Mouse (Mus musculus) left cerebral cortex, adult 2 months (tissue): ENCODE results near the gene Muc13. TPM values are rescaled to one million over a fixed set of nuclear protein-coding genes. Genes with fewer than 3 reads are reported as not detected.

ENCODE experiments used
- DNase-seq, 2 experiments: peaks; one replicate each; pipeline ENCODE4 v3.0.0; 2021 to 2022; ENCODE audit warnings: low spot score in 2 of 2, mixed read lengths in 1 of 2; ENCODE audit errors: extremely low spot score in 1 of 2
- H3K27ac ChIP-seq: fragments of 200-600 bp; 2 replicates; pipeline ENCODE4 v1.8.1; 2022
- H3K4me3 ChIP-seq: fragments of 200-600 bp; 2 replicates; pipeline ENCODE4 v1.8.1; 2022
- CTCF ChIP-seq: fragments of 200-600 bp; IDR thresholded peaks from 2 replicates; pipeline ENCODE4 v1.8.1; 2022; ENCODE audit warnings: antibody characterized with exemption, mild to moderate bottlenecking, moderate library complexity
- intact Hi-C: fragments of 180-260 bp; cut with DNase I; formaldehyde crosslinking; loops from one replicate; pipeline ENCODE4 v1.15.1; 2025
- total RNA-seq, 2 experiments: library from RNA; stranded (reverse); gene quantifications; 2 replicates each; pipeline ENCODE4 v1.2.3; 2021

Muc13 gene
- total RNA-seq, 2 experiments from 2014 or later, result 0.12 to 0.23 TPM

- no peak for TF ChIP-seq CTCF
- H3K4me3 ChIP-seq, result peak overlapping the region; percentile 7; the same call in 1 of the 2 replicates
- no peak for DNase-seq
- intact Hi-C loops, result no loop called here
- peak overlapping the region; percentile 48 for H3K27ac ChIP-seq
Observed at GRCm38 (mm10) chr16:33756396-33756795, 37.4 kb upstream of the Muc13 start.

GRCm38 (mm10) chr16:33759207-33759606 lies 34.6 kb upstream of the Muc13 start:
- TF ChIP-seq CTCF, result no peak
- H3K27ac ChIP-seq, result no peak overlapping the region
- H3K4me3 ChIP-seq, result no peak overlapping the region
- intact Hi-C loops, result no loop called here
- no peak for DNase-seq

GRCm38 (mm10) chr16:33760542-33760941 lies 33.3 kb upstream of the Muc13 start:
- DNase-seq, result no peak
- TF ChIP-seq CTCF, result no peak
- intact Hi-C loops, result no loop called here
- H3K4me3 ChIP-seq, result no peak overlapping the region
- no peak overlapping the region for H3K27ac ChIP-seq

DNA sequence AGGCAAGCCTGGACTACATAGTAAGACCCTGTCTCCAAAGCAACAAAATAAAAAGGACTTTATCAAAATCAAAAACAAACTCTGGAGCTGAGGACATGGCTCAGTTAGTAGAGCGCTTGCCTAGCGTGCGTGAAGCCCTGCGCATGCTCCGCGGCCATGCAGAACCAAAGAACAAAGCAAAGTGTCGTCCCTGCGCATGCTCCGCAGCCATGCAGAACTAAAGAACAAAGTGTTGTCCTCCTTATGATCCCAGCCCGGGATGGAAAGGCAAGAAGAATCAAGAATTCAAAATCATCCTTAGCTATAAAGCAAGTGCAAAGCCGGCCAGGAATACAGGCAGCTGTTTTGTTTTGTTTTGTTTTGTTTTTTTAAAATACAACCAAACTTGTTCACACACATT lies 32.8 kb upstream of the Muc13 start:
- no peak overlapping the region for H3K27ac ChIP-seq
- H3K4me3 ChIP-seq, result no peak overlapping the region
- intact Hi-C loops, result no loop called here
- DNase-seq, result no peak
- TF ChIP-seq CTCF, result no peak

- TF ChIP-seq CTCF, result no peak
Observed at GRCm38 (mm10) chr16:33764501-33765193, 29.2 kb upstream of the Muc13 start.

DNA sequence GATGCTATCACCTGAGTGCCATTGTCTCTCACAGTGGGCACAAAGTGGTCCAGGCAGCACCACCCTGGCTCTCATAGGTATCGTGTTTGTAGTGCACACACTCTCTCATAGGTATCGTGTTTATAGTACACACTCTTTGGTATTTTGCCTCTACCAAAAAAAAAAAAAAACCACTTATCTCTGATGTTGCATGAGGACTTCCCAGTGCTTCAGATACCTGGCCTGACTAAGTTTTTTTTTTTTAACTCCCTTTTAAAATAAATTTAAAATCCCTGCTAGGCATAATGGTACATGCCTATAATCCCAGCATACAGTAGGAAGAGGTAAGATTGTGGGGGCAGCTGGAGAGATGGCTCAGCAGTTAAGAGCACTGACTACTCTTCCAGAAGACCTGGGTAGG lies 28.4 kb upstream of the Muc13 start:
- intact Hi-C loops, result no loop called here
- H3K27ac ChIP-seq, result no peak overlapping the region

More at GRCm38 (mm10) chr16:33764501-33765193, 29.2 kb upstream of the Muc13 start:
- no peak overlapping the region for H3K27ac ChIP-seq
- H3K4me3 ChIP-seq, result peak overlapping the region; percentile 11; the same call in 1 of the 2 replicates
- DNase-seq, result no peak
- intact Hi-C loops, result no loop called here

GRCm38 (mm10) chr16:33766309-33766708 lies 27.5 kb upstream of the Muc13 start:
- TF ChIP-seq CTCF, result no peak
- Histone ChIP-seq H3K4me3 (no peak overlapping the region), H3K27ac (no peak overlapping the region)
- DNase-seq, result no peak
- intact Hi-C loops, result no loop called here

More for the DNA sequence above, 28.4 kb upstream of the Muc13 start:
- no peak for DNase-seq
- no peak for TF ChIP-seq CTCF
- no peak overlapping the region for H3K4me3 ChIP-seq

GRCm38 (mm10) chr16:33766757-33767156 lies 27.1 kb upstream of the Muc13 start:
- intact Hi-C loops, result no loop called here
- Histone ChIP-seq H3K4me3 (no peak overlapping the region), H3K27ac (no peak overlapping the region)
- DNase-seq, result no peak
- TF ChIP-seq CTCF, result no peak

DNA sequence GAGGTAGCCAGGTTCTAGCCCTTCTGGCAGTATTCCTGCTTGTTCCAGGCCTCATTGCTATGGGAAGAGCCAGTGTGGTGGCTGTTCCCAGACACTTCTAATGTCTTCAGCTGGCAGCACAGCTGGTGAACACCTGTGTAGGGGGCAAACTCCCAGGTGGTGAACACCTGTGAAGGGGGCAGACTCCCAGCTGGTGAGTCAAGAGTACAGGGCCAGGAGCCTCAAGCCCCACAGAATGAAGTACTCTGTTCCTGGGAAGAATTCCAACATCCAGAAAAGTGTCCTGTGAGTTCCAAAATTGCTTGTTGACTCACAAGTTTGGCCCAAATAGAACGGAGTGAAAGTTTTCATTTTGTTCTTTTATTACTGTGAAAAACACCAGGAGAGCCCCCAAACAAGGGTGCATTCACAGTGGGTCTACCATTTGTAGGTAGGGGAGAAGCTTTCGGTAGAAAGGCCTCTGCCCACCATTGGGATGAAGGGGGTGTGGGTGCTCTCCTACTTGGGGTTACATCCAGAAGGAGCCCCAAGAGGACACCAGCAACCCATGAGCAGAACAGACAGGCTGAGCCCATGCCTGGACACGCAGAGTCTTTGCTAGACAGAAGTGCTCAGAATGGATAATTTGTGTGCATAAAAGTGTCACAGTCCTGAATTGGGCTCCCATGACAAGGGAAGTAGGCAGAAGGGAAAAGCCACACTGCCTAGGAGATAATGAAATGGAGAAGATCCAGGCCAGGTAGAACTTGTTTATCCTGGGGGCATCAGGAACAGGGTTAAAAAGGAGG lies 25.2 kb upstream of the Muc13 start:
- H3K4me3 ChIP-seq, result no peak overlapping the region
- DNase-seq, result peak in 1 of 2 experiments; percentile 33
- no peak for TF ChIP-seq CTCF
- no peak overlapping the region; the same call in 1 of the 2 replicates for H3K27ac ChIP-seq
- intact Hi-C loops, result no loop called here

GRCm38 (mm10) chr16:33769848-33770247 lies 24.0 kb upstream of the Muc13 start:
- intact Hi-C loops, result no loop called here
- DNase-seq, result no peak
- no peak for TF ChIP-seq CTCF
- H3K27ac ChIP-seq, result peak overlapping the region; percentile 51
- no peak overlapping the region for H3K4me3 ChIP-seq

DNA sequence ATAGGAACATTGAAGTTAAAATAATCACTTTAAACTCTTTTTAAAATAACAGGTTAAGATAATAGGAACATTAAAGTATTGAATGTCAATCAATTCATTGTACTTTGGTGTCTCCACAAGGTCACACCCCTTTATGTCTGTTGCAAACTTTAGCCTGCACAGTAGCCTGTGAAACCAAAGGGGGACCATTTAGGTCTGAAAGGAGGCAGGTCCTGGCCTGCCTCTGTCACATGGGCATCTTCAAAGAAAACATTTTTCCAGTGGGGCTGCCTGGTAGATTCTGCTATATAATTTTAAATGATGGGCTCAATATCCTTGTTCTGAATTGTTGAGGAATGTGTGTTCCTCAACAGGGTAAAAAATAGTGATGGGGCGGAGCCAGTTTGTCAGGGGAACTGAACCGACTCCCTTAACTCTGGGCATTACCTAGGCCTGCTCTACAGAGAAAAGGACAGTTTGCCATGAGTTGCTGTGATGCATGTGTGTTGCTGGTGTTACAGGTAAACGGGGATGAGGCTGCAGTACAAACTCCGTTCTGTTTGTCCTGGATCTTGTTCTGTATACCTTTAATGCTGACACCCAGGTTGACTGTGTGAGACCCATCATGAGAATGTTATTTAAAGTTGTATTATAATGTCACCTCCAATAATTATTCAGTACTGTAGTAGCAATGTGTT lies 22.9 kb upstream of the Muc13 start:
- no peak for TF ChIP-seq CTCF
- no peak overlapping the region for H3K4me3 ChIP-seq
- no peak overlapping the region for H3K27ac ChIP-seq
- DNase-seq, result no peak
- intact Hi-C loops, result no loop called here

GRCm38 (mm10) chr16:33772809-33773208 lies 21.0 kb upstream of the Muc13 start:
- no peak overlapping the region for H3K27ac ChIP-seq
- no peak for DNase-seq
- H3K4me3 ChIP-seq, result no peak overlapping the region
- intact Hi-C loops, result no loop called here
- no peak for TF ChIP-seq CTCF
